Mouse (Mus musculus) heart, embryonic 16.5 days (tissue): ENCODE data around the gene Appl2. TPM values are rescaled to one million over a fixed set of nuclear protein-coding genes. Genes with fewer than 3 reads are reported as not detected.

Experiments used
- ATAC-seq: fragments of 200-750 bp; cut with Nextera tagmentation; replicated peaks from 2 replicates; pipeline ENCODE4 v1.8.0; 2017; ENCODE audit warnings: moderate number of reproducible peaks; ENCODE audit not compliant: insufficient read depth, low FRiP score; ENCODE audit errors: extremely low read depth
- H3K27ac ChIP-seq: fragments of 300-500 bp; sonication (generic); 2 replicates; pipeline ENCODE4 v1.5.1; 2014; ENCODE audit warnings: mild to moderate bottlenecking, low read length, control low read depth, moderate library complexity
- H3K27me3 ChIP-seq: fragments of 300-500 bp; sonication (generic); 2 replicates; pipeline ENCODE4 v1.6.1; 2014; ENCODE audit warnings: low read length, mixed read lengths; ENCODE audit not compliant: control insufficient read depth, insufficient read depth
- H3K36me3 ChIP-seq: fragments of 300-500 bp; sonication (generic); 2 replicates; pipeline ENCODE4 v1.6.1; 2014; ENCODE audit not compliant: control insufficient read depth, insufficient read depth
- H3K4me1 ChIP-seq: fragments of 300-500 bp; sonication (generic); 2 replicates; pipeline ENCODE4 v1.6.1; 2014; ENCODE audit warnings: low read length, mixed read lengths; ENCODE audit not compliant: control insufficient read depth, insufficient read depth
- H3K4me2 ChIP-seq: fragments of 300-500 bp; sonication (generic); 2 replicates; pipeline ENCODE4 v1.6.1; 2014; ENCODE audit warnings: low read depth, mild to moderate bottlenecking, control low read depth, low read length
- H3K4me3 ChIP-seq: fragments of 300-500 bp; sonication (generic); 2 replicates; pipeline ENCODE4 v1.5.1; 2014; ENCODE audit warnings: mild to moderate bottlenecking, control low read depth, low read length
- H3K9ac ChIP-seq: fragments of 300-500 bp; sonication (generic); 2 replicates; pipeline ENCODE4 v1.6.1; 2014; ENCODE audit warnings: low read length, control low read depth
- H3K9me3 ChIP-seq: fragments of 300-500 bp; sonication (generic); replicated peaks from 2 replicates; pipeline ENCODE4 v1.6.1; 2016; ENCODE audit warnings: low read length; ENCODE audit not compliant: control insufficient read depth
- WGBS: fragments of 180-500 bp; shearing (Covaris S2); extraction: QIAGEN DNeasy Blood & Tissue Kit; methylation state at CpG from one replicate; pipeline ENCODE4 v1.1.7; 2014; 5-methylcytosine and 5-hydroxymethylcytosine counted together
- polyA plus RNA-seq: library from polyadenylated mRNA; unstranded; fragments of >200 nt; fragmentation: Nextera tagmentation; extraction: Ambion mirVana; gene quantifications from 2 replicates; pipeline ENCODE4 v1.2.1, GENCODE M21; 2015

Gene Appl2
- polyA plus RNA-seq, result 37.9 and 42.1 TPM in 2 replicates

DNA sequence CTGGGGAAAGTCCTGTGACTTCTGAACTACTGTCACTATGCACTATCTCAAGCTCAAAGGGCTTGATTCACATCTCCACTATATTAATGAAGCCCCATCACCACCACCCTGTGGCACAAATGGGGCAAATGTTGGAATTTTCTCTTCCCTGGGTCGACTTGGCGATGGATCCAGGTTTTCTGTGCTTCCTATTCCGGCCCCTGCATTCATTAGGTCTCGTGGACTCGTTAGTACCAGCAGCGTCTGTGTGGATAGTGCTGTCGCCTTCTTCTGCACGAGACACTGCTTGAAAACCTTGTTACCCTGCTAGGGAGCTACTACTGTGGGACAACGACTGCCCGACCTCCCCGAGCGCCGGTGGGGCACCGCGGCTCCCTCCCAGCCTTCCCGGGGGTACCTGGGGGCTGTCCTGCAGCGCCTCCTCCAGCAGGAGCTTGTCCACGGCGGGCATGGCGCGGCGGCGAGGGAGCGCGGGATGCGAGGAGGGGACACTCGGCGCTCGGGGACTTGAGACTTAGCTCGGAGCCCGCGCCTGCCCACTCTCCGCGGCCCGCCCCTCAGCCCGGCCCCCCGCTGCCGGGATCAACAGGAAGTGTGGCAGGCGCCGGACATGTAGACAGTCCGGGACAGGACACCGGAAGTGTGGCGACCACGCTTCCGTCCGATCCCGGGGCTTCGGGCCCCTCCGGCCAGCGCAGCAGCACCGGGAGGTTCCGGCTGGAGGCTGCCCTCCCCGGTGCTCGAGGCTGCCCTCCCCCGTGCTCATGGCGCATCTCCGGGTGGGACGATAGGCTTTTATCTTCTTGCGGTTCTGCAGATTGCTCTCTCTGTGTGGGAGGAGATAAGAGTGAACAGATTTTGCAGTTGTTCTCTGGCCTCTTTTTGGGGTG is at the start of gene Appl2:
Gene Appl2, minus strand, starts transcription at position 608 of the 890 bp plus-strand sequence.
- Histone ChIP-seq H3K27me3 (no peaks in the 10 kb centered on the region), H3K4me1 (peaks cover 30% of the 10 kb centered on the region), H3K9me3 (no peaks in the 10 kb centered on the region), H3K9ac (peak within 1 kb of the TSS; percentile 89), H3K27ac (peak within 1 kb of the TSS; percentile 93), H3K4me2 (peak within 1 kb of the TSS; percentile 78), H3K4me3 (peak within 1 kb of the TSS; percentile 88), H3K36me3 (no peaks in the 10 kb centered on the region)
- under 1% methylated on average over 50 of the region's 59 CpGs for WGBS
- ATAC-seq, result peak; percentile 95

DNA sequence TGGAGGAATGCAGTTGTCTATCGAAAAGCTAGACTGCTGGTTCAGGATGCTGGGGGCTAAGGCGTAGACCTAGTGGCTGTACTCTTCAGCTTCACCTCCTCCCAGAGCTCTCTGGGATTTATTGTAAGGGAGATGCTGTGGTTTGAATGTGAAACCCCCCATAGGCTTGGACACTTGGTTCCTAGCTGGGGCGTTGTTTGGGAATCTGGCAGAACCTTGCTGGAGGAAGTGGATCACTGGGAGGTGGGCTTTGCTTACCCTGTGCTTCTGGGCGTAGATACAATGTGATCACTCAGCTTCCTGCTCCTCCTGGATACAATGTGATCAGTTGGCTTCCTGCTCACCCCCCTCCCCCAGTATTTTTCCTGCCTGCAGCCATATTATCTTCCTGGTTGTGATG is 47.7 kb upstream of the Appl2 start:
- H3K36me3 ChIP-seq, result no peaks in the 10 kb centered on the region
- H3K4me3 ChIP-seq, result no peak overlapping the region
- H3K27me3 ChIP-seq, result no peaks in the 10 kb centered on the region
- no peaks in the 10 kb centered on the region for H3K9me3 ChIP-seq
- ATAC-seq, result no peak
- no peak overlapping the region for H3K9ac ChIP-seq
- H3K4me1 ChIP-seq, result peaks cover 8% of the 10 kb centered on the region
- H3K4me2 ChIP-seq, result no peak overlapping the region
- H3K27ac ChIP-seq, result no peak overlapping the region
- WGBS, result 85% methylated on average over 4 of the region's 4 CpGs

DNA sequence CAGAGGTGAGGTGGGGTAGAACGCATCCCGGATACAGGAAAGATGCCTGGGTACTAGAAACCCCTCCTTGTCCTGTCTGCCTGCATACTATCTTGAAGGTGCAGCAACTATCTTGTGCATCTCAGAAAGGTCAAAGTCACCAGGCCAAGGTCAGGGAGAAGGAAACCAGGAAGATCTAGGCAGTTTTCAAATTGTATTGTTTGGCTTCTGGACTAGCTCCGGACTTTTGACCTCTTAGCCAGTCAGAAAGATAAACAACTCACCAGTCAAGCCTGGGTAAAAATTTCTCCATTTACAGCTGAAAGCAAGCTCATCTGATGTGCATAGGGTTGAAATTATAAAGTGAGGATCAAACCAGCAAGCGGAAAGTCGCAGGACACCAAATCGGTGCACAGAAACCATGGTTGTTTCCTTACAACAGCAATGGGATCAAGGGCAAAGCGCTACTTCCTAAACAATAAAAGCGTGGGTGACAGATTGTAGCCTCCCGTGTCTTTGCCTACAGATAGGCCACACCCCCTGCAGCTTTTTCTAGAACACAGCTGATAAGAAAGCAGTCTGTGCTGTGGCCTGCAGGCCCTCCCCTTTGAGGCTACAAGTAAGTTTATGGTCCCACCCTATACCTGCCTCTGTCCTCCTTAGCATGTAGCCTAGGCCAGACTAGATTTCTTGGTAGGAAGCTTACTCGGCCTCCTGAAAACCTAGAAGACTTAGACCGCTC is 43.8 kb upstream of the Appl2 start:
- WGBS, result 61% methylated on average over 11 of the region's 11 CpGs
- ATAC-seq, result no peak

DNA sequence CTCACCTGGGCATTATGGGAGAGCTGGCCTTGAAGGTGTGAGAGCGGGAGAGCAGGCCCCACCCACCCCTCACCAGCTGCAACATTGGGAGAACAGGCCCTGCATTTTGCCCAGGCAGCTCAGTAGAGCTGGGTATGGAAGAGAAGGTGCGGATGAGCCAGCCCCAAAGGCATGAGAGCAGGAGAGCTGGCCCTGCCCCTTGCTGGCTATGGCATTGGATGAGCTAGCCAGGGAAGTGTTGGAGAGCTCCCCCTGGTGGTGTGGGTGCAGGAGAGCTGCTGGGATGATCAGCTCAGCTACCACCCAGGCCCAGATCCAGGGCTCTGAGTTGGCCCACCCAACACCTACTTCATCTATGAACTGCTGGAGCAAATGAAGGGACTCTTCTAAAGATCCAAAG is 39.7 kb upstream of the Appl2 start:
- Histone ChIP-seq H3K4me2 (no peak overlapping the region), H3K9me3 (0 out of 2 replicates have a peak, but pooled peaks cover 2% of the 10 kb centered on the region), H3K9ac (no peak overlapping the region), H3K27me3 (no peaks in the 10 kb centered on the region), H3K4me3 (no peak overlapping the region), H3K27ac (no peak overlapping the region), H3K4me1 (peaks cover 8% of the 10 kb centered on the region), H3K36me3 (no peaks in the 10 kb centered on the region)
- no peak for ATAC-seq
- 84% methylated on average over 2 of the region's 2 CpGs for WGBS

More for the DNA sequence above, 43.8 kb upstream of the Appl2 start:
- H3K9me3 ChIP-seq, result no peaks in the 10 kb centered on the region
- no peak overlapping the region for H3K27ac ChIP-seq
- no peaks in the 10 kb centered on the region for H3K36me3 ChIP-seq
- 0 out of 2 replicates have a peak overlapping the region, but pooled peaks have one; percentile 30 for H3K9ac ChIP-seq
- no peak overlapping the region for H3K4me3 ChIP-seq
- H3K4me1 ChIP-seq, result peaks cover 8% of the 10 kb centered on the region
- H3K27me3 ChIP-seq, result no peaks in the 10 kb centered on the region
- H3K4me2 ChIP-seq, result peak overlapping the region; percentile 7; the same call in 1 of the 2 replicates

DNA sequence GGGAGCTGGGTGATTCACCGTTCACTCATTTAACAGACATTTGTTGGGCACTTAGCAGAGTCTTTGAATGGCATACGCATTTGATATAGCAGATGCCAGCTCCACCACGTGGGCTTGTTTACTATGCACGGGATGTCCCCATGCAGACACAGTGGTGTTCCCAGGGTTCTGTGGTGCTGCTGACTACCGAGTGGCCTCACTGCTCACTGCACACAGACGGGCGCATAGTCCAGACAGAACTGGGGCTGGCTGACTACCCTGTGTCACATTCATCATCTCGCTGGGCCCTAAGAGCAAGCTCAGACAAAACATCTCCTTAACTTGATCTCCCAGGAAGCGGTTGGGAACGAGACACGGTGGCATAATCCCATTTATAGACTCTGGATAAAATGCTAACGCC is 32.8 kb upstream of the Appl2 start:
- H3K9me3 ChIP-seq, result peaks cover 3% of the 10 kb centered on the region; the same call in 1 of the 2 replicates
- H3K9ac ChIP-seq, result no peak overlapping the region
- no peak overlapping the region for H3K4me3 ChIP-seq
- no peak overlapping the region for H3K4me2 ChIP-seq
- WGBS, result 83% methylated on average over 12 of the region's 12 CpGs
- no peak for ATAC-seq
- no peaks in the 10 kb centered on the region for H3K36me3 ChIP-seq
- H3K27me3 ChIP-seq, result no peaks in the 10 kb centered on the region
- H3K27ac ChIP-seq, result no peak overlapping the region
- H3K4me1 ChIP-seq, result no peaks in the 10 kb centered on the region

DNA sequence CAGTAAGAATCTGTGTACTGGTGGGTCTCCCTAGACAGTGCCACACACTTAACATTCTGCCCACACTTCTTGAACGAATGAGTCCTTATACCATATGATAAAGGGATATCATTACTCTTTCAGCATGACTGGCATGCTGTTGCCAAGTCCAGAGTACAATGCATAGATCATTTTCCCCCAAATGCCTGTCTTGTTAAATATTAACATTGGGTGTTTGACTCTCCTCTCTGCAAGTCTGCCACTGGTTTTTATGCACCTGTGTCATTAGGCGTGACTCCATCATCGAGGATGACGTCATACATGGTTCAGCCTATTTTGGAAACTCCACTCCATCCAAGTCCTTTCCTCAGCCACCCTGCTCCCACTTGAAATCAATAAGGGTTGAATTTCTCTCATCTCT is 18.0 kb upstream of the Appl2 start:
- no peaks in the 10 kb centered on the region for H3K4me1 ChIP-seq
- no peak for ATAC-seq
- H3K36me3 ChIP-seq, result no peaks in the 10 kb centered on the region
- H3K9me3 ChIP-seq, result no peaks in the 10 kb centered on the region
- no peak overlapping the region for H3K4me2 ChIP-seq
- 82% methylated on average over 4 of the region's 4 CpGs for WGBS
- H3K4me3 ChIP-seq, result no peak overlapping the region
- no peak overlapping the region for H3K27ac ChIP-seq
- H3K9ac ChIP-seq, result no peak overlapping the region
- no peaks in the 10 kb centered on the region for H3K27me3 ChIP-seq

DNA sequence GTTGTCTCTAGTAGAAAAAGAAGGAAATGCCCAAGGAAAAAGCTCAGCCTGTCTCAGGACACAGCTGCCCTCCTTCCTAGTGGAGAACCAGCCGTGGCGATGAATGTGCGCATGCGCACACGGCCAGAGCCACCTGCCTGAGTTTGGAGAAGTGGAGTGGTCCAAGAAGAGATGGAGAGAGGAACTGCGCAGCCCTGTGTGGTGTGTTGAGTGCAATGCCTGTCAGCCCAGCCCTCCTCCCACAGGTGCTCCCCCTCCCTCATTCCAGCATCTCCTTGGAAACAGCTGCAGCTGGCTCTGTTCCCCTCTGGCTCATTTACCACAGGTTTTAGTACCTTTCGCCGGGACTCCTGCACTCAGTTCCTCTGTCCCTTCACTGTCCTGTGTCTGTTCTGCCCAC is 13.4 kb upstream of the Appl2 start:
- 72% methylated on average over 8 of the region's 8 CpGs for WGBS
- ATAC-seq, result no peak

DNA sequence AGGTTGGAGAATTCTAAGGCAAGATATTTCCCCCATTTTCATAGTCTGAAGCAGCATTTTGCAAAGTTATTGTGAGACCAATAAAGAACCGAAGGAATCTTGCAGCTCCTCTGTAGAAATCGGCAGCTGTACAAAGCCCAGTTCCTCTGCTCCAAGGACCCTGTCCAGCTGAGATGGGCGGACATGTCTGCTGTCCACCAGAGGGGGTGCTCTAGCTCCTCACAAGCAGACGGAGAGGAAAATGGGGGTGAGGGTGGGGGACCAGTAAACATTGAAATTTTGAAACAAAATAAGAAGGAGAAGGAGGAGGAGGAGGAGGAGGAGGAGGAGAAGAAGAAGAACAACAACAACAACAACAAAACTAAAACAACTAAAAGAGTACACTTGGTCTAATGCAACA is 12.1 kb upstream of the Appl2 start:
- WGBS, result 65% methylated on average over 4 of the region's 4 CpGs
- Histone ChIP-seq H3K36me3 (no peaks in the 10 kb centered on the region), H3K27me3 (no peaks in the 10 kb centered on the region), H3K27ac (no peak overlapping the region), H3K9me3 (no peaks in the 10 kb centered on the region), H3K9ac (no peak overlapping the region), H3K4me1 (no peaks in the 10 kb centered on the region), H3K4me2 (no peak overlapping the region), H3K4me3 (no peak overlapping the region)
- ATAC-seq, result no peak

More for the DNA sequence above, 13.4 kb upstream of the Appl2 start:
- Histone ChIP-seq H3K9me3 (no peaks in the 10 kb centered on the region), H3K27me3 (no peaks in the 10 kb centered on the region), H3K9ac (no peak overlapping the region), H3K4me2 (no peak overlapping the region), H3K4me3 (no peak overlapping the region), H3K36me3 (no peaks in the 10 kb centered on the region), H3K27ac (no peak overlapping the region), H3K4me1 (no peaks in the 10 kb centered on the region)

DNA sequence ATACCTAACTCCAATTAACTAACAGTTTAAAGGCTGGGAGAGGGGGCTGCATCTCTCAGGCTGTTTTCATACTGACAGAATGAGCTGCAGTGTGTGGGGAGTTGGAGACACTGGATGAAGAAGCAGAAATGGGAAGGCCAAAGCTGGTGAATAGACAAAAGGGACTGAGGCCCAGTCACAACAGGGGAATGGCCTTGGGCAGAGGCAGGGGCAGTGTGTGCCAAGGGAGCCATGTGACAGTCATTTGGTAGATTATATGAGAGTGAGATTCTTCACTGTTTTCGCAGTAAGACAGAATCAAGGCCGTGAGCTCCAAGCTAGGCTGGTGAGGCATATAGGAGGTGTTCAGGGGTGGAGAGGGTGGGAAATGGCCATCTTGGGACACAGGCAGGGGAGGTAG is 6.1 kb upstream of the Appl2 start:
- no peaks in the 10 kb centered on the region for H3K36me3 ChIP-seq
- no peak overlapping the region for H3K4me2 ChIP-seq
- H3K4me3 ChIP-seq, result no peak overlapping the region
- H3K9me3 ChIP-seq, result peaks cover 2% of the 10 kb centered on the region; the same call in 1 of the 2 replicates
- no peaks in the 10 kb centered on the region for H3K4me1 ChIP-seq
- H3K27me3 ChIP-seq, result no peaks in the 10 kb centered on the region
- no peak overlapping the region for H3K9ac ChIP-seq
- no peak overlapping the region for H3K27ac ChIP-seq
- ATAC-seq, result no peak
- 86% methylated on average over 2 of the region's 2 CpGs for WGBS
